Mouse (Mus musculus) heart, embryonic 15.5 days (tissue): Measurements from ENCODE around the gene Ntf5. TPM values are rescaled to one million over a fixed set of nuclear protein-coding genes. Genes with fewer than 3 reads are reported as not detected.
A peak's percentile ranks its signal among the peaks of the same experiment; 100 is the strongest.

Experiments
- ATAC-seq: fragments of 200-750 bp; cut with Nextera tagmentation; replicated peaks from 2 replicates; pipeline ENCODE4 v1.8.0; 2017; ENCODE audit warnings: low read depth, moderate TSS enrichment; ENCODE audit not compliant: insufficient number of reproducible peaks, insufficient read depth, low FRiP score
- H3K27ac ChIP-seq: fragments of 300-500 bp; sonication (generic); 2 replicates; pipeline ENCODE4 v1.5.1; 2015; ENCODE audit warnings: mild to moderate bottlenecking, inconsistent platforms
- H3K27me3 ChIP-seq: fragments of 300-500 bp; sonication (generic); 2 replicates; pipeline ENCODE4 v1.6.1; 2015; ENCODE audit warnings: inconsistent platforms
- H3K36me3 ChIP-seq: fragments of 300-500 bp; sonication (generic); 2 replicates; pipeline ENCODE4 v1.6.1; 2015; ENCODE audit warnings: mild to moderate bottlenecking, inconsistent platforms
- H3K4me1 ChIP-seq: fragments of 300-500 bp; sonication (generic); replicated peaks from 2 replicates; pipeline ENCODE4 v1.6.1; 2015; ENCODE audit warnings: inconsistent platforms
- H3K4me2 ChIP-seq: fragments of 300-500 bp; sonication (generic); 2 replicates; pipeline ENCODE4 v1.6.1; 2015; ENCODE audit warnings: inconsistent platforms, mild to moderate bottlenecking, moderate library complexity
- H3K4me3 ChIP-seq: fragments of 300-500 bp; sonication (generic); 2 replicates; pipeline ENCODE4 v1.5.1; 2015; ENCODE audit warnings: mild to moderate bottlenecking, inconsistent platforms
- H3K9ac ChIP-seq: fragments of 300-500 bp; sonication (generic); 2 replicates; pipeline ENCODE4 v1.6.1; 2015; ENCODE audit warnings: mild to moderate bottlenecking, inconsistent platforms
- H3K9me3 ChIP-seq: fragments of 300-500 bp; sonication (generic); replicated peaks from 2 replicates; pipeline ENCODE4 v1.6.1; 2016; ENCODE audit warnings: inconsistent platforms
- WGBS: fragments of 180-500 bp; shearing (Covaris S2); methylation state at CpG from one replicate; pipeline ENCODE4 v1.1.7; 2015; ENCODE audit warnings: mixed read lengths; 5-methylcytosine and 5-hydroxymethylcytosine counted together
- polyA plus RNA-seq: library from polyadenylated mRNA; unstranded; fragments of >200 nt; fragmentation: Nextera tagmentation; extraction: Ambion mirVana; gene quantifications from 2 replicates; pipeline ENCODE4 v1.2.1, GENCODE M21; 2015

The Ntf5 gene
- polyA plus RNA-seq, 1 experiment from 2014 or later = 0.81 TPM

DNA sequence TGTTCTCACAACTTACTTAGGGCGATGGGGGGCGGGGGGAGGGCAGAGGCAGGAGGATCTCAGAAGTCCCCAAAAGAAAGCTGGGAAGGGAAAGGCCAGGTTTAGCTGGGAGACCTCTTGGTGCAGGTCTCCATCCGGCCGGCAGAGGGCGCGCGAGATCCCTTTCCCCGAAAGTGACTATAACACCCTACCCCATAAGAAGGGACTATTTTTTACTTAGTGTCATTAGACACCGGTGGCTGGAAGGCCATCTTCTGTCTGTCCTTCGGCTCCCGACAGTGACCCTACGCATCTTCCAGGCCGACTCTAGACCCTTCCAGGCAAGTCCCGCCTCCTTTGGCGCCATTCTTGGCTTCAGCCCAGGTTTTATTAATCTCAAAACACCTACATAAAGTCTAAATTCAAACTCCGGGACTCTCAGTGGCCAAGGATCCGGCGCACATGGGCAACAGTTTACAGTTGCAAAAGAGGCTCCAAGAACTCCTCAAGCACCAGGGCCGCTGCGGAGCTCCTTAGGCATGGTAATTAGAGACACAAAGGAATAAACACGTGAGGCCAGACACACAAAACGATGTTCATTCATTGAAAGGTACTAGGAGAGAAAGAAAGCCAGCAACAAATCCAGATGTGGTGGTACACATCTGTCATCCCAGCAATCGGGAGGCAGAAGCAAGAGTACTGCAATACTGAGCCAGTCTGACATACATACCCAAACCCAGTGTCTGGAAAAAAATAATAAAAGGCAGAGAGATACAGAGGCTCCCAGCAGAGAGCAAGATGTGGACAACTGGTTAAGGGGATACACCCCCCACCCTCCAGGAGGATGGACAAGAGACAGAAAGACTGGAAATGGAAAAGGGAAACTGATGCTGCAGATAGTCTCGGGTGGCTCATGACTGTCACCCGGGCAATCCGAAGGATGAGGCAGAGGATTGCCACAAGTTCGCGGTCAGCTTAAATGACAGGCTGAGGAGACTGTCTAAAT, 8.1 kb upstream of the Ntf5 start, which contains the start of gene Kcna7:
Kcna7 (plus strand) TSS at position 563 of the 985 bp plus-strand sequence.
- Histone ChIP-seq H3K4me3 (peak within 1 kb of the TSS; percentile 55), H3K36me3 (no peaks in the 10 kb centered on the region), H3K9ac (peak within 1 kb of the TSS; percentile 40), H3K27ac (no peak within 1 kb of the TSS), H3K4me2 (peak within 1 kb of the TSS; percentile 83), H3K27me3 (peaks cover 55% of the 10 kb centered on the region), H3K9me3 (no peaks in the 10 kb centered on the region), H3K4me1 (peaks cover 18% of the 10 kb centered on the region)
- no peak; the same call in 1 of the 2 replicates for ATAC-seq
- 11% methylated on average over 28 of the region's 28 CpGs for WGBS

DNA sequence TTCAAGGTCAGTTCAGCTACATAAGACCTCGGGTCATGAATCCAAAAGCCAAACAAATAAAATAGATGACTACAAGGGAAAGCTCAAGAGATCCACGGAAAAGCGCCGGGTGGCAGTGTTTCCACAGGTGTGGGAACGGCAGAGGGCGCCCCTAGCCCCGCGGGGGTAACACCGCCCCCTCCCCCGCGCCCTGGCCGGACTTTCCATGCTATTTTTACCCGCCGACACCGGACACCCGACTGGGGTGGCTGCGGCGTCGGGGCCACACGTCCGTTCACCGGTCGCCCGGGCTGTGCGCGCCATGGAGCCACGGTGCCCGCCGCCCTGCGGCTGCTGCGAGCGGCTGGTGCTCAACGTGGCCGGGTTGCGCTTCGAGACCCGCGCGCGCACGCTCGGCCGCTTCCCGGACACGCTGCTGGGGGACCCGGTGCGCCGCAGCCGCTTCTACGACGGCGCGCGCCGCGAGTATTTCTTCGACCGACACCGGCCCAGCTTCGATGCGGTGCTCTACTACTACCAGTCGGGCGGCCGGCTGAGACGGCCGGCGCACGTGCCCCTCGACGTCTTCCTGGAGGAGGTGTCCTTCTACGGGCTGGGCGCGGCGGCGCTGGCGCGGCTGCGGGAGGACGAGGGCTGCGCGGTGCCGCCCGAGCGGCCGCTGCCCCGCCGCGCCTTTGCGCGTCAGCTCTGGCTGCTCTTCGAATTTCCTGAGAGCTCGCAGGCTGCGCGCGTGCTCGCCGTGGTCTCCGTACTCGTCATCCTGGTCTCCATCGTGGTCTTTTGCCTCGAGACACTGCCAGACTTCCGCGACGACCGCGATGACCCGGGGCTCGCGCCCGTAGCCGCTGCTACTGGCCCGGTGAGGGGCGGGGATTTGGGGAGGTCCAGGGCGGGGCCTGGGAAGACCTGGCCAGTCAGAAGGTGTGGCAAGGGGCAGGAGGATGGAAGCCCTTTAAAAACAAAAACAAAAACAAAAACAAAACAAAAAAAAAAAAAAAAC, 7.0 kb upstream of the Ntf5 start:
- 1% methylated on average over 114 of the region's 114 CpGs for WGBS
- H3K4me1 ChIP-seq = peaks cover 18% of the 10 kb centered on the region
- H3K4me3 ChIP-seq = peak overlapping the region; percentile 55
- peak overlapping the region; percentile 40 for H3K9ac ChIP-seq
- peaks cover 65% of the 10 kb centered on the region for H3K27me3 ChIP-seq
- H3K36me3 ChIP-seq = no peaks in the 10 kb centered on the region
- H3K4me2 ChIP-seq = peak overlapping the region; percentile 83
- ATAC-seq = no peak; the same call in 1 of the 2 replicates
- no peak overlapping the region for H3K27ac ChIP-seq
- H3K9me3 ChIP-seq = no peaks in the 10 kb centered on the region

DNA sequence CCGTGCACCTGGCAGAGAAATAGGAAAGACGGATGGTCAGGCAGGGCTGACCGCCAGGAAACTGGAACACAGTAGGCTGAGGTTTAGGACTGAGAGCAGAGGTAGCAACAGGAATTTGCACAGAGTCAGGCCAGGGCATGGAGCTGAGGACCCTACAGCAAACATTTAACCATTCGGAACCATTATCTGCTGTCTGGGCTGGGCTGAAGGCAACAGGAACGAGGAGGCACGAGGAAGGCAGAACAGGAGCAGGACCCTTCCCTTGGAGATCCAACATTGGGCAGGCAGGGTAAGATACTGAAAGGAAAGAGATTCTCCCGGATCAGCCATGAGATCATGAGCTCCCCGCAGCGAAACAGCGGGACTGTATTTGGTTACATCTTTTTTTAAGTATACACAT, 5.7 kb upstream of the Ntf5 start:
- Histone ChIP-seq H3K27ac (no peak overlapping the region), H3K27me3 (peaks cover 77% of the 10 kb centered on the region), H3K4me3 (no peak overlapping the region), H3K9ac (no peak overlapping the region), H3K9me3 (no peaks in the 10 kb centered on the region), H3K36me3 (no peaks in the 10 kb centered on the region), H3K4me2 (no peak overlapping the region), H3K4me1 (peaks cover 24% of the 10 kb centered on the region)
- WGBS = 76% methylated on average over 10 of the region's 10 CpGs
- ATAC-seq = no peak

DNA sequence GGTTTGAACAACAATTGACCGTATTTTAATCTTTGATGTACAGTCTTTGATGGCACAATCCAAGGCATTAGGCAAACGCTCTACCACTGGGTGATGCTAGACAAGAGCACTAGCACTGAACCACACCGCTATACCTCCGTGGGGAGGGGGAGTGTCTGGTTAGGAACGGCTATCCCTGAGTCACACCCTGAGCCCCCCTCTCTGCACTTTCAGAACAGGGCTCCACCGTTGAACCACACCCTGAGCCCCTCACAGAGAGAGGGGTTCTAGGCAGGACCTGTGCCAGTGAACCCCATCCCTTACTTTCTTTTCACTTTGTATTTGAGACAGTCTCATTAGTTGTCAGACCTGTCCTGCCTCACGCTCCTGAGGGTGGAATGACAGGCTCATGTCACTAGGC, 5.1 kb upstream of the Ntf5 start:
- Histone ChIP-seq H3K4me1 (peaks cover 29% of the 10 kb centered on the region), H3K27ac (no peak overlapping the region)
- ATAC-seq = no peak

DNA sequence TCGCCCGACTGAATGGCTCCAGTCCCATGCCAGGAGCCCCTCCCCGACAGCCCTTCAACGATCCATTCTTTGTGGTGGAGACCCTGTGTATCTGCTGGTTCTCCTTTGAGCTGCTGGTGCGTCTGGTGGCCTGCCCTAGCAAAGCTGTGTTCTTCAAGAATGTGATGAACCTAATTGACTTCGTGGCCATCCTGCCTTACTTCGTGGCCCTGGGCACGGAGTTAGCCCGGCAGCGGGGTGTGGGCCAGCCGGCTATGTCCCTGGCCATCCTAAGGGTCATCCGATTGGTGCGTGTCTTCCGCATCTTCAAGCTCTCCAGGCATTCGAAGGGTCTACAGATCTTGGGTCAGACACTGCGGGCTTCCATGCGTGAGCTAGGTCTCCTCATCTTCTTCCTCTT, 4.5 kb upstream of the Ntf5 start:
- no peak for ATAC-seq

More for the DNA sequence above, 5.1 kb upstream of the Ntf5 start:
- no peak overlapping the region for H3K4me3 ChIP-seq
- no peaks in the 10 kb centered on the region for H3K9me3 ChIP-seq
- H3K27me3 ChIP-seq = peaks cover 80% of the 10 kb centered on the region
- H3K4me2 ChIP-seq = no peak overlapping the region
- H3K36me3 ChIP-seq = no peaks in the 10 kb centered on the region
- no peak overlapping the region for H3K9ac ChIP-seq
- WGBS = 73% methylated on average over 7 of the region's 7 CpGs

DNA sequence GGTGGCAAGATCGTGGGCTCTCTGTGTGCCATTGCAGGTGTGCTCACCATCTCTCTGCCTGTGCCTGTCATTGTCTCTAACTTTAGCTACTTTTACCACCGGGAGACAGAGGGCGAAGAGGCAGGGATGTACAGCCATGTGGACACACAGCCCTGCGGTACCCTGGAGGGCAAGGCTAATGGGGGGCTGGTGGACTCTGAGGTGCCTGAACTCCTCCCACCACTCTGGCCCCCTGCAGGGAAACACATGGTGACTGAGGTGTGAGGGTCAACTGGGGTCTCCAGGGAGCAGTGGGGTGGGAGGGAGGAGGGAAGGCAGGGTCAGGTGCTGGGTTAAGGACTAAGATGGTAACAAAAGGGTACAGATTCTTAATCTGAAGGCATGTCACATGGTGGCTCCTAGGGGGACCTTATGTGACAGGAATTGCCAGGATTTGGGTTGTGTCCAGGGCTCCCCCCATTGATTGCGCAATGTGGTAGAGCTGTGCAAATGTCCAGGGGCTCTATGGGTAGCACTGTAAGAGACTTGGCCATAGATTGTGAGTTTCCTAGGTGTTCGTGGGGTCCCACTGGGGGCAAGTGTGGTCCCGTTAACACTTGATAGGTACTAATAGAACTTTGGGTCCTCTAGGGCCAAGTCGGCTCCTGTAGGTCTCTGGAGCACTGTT, 3.9 kb upstream of the Ntf5 start:
- H3K9me3 ChIP-seq = no peaks in the 10 kb centered on the region
- 76% methylated on average over 8 of the region's 8 CpGs for WGBS
- peaks cover 42% of the 10 kb centered on the region for H3K4me1 ChIP-seq
- no peak overlapping the region for H3K9ac ChIP-seq
- peaks cover 93% of the 10 kb centered on the region for H3K27me3 ChIP-seq
- H3K36me3 ChIP-seq = no peaks in the 10 kb centered on the region
- H3K27ac ChIP-seq = no peak overlapping the region
- no peak for ATAC-seq
- no peak overlapping the region for H3K4me3 ChIP-seq
- H3K4me2 ChIP-seq = no peak overlapping the region

More for the DNA sequence above, 4.5 kb upstream of the Ntf5 start:
- Histone ChIP-seq H3K27ac (no peak overlapping the region), H3K4me2 (no peak overlapping the region), H3K4me1 (peaks cover 35% of the 10 kb centered on the region), H3K27me3 (peaks cover 86% of the 10 kb centered on the region), H3K9me3 (no peaks in the 10 kb centered on the region), H3K36me3 (no peaks in the 10 kb centered on the region), H3K9ac (no peak overlapping the region), H3K4me3 (no peak overlapping the region)
- 83% methylated on average over 17 of the region's 17 CpGs for WGBS

DNA sequence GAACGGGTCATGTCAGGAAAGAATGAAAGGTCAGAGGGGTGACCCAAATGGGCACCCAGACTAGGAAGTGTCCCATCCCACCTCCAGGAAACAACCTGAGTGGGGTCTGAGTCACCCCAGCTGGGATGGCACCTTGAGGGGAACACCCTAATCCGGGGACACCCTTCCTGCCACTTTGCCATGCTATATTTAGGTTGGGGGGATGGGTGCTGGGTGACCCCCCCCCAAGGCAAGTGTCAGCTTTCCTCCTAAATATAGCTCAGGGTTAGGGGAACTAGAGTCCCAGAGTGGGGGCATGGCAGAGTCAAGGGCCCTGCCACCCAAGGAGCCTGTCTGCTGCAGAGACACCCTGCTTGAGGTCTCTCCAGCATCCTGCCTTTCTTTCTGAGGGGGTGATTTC, 1.1 kb upstream of the Ntf5 start:
- no peak overlapping the region for H3K9ac ChIP-seq
- no peak overlapping the region for H3K27ac ChIP-seq
- peaks cover 93% of the 10 kb centered on the region for H3K27me3 ChIP-seq
- H3K9me3 ChIP-seq = no peaks in the 10 kb centered on the region
- H3K4me3 ChIP-seq = no peak overlapping the region
- H3K4me2 ChIP-seq = no peak overlapping the region
- H3K36me3 ChIP-seq = no peaks in the 10 kb centered on the region
- WGBS = 34% methylated on average over 2 of the region's 2 CpGs
- H3K4me1 ChIP-seq = peaks cover 35% of the 10 kb centered on the region
- no peak for ATAC-seq

DNA sequence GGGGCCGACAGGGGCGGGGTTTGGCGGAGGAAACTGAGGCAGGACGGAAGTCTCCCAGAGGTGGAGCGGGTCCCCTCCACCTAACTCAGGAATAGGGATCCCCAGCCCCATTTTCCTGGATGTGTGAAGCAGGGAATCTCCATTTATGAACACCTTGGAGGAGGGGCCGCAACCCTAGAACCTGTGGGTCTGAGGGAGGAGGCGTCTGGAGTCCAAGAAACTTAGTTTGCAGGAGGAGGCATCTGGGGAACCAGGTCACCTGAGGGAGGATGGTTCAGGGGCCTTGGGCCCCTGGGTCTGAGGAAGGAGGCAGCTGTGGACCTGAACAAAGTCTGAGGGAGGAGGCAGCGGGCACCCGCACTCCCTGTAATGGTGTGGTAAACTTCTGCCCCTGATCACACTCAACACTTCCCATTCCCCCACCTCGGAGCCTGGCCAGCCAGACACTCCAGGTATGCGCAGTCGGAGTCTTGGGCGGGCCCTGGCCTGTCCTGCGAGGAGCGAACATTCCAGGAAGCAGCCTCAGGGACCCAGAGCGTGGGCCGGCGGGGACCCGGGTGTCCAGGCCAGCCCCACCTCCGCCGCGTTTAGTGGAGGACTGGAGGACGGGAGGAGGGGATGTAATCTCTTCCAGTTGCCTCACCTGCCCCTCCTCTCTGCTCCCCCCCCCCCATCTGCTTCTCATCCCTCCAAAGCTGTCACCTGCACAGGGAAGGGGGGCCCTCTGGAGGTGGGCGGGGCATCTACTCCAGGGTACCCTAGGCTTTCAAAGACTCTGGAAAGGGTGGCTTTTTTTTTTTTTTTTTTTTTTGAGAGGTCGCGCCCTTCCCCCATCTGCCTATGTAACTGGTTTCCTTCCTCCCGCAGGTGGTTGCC, 607 bp downstream of the Ntf5 start:
- Histone ChIP-seq H3K4me3 (peak overlapping the region; percentile 58), H3K9ac (peak overlapping the region; percentile 52), H3K27ac (peak overlapping the region; percentile 59), H3K36me3 (no peaks in the 10 kb centered on the region), H3K9me3 (no peaks in the 10 kb centered on the region), H3K4me1 (peaks cover 40% of the 10 kb centered on the region), H3K4me2 (peak overlapping the region; percentile 92), H3K27me3 (peaks cover 93% of the 10 kb centered on the region)
- ATAC-seq = peak; percentile 29; the same call in 1 of the 2 replicates
- WGBS = 2% methylated on average over 23 of the region's 27 CpGs

DNA sequence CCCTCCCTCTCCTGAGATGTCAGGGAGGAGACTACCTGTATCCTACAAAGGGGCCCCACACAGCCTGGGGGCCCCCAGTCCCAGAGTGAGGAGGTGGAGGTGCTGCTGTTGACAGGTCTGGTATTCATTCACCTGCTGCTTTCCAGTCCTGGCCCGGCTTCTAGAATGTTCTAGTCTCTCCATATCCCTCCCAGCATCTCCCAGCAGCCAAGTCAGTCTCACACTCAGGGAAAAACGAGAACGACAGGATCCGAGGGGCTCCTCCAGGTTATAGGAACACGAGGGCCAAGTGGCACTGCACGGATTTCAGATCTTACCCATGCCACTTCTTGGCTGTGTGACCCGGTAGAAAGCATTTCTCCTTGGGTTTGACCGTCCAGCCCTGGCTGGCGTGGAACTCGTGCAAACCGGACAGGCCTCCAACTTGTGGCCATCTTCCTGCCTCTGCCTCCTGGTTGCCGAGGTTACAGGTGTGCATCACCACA, 1.3 kb downstream of the Ntf5 start:
- peak overlapping the region; percentile 92; the same call in 1 of the 2 replicates for H3K4me2 ChIP-seq
- peaks cover 40% of the 10 kb centered on the region for H3K4me1 ChIP-seq
- peaks cover 94% of the 10 kb centered on the region for H3K27me3 ChIP-seq
- WGBS = 40% methylated on average over 12 of the region's 12 CpGs
- H3K4me3 ChIP-seq = peak overlapping the region; percentile 58; the same call in 1 of the 2 replicates
- no peaks in the 10 kb centered on the region for H3K9me3 ChIP-seq
- no peak for ATAC-seq
- no peaks in the 10 kb centered on the region for H3K36me3 ChIP-seq
- no peak overlapping the region for H3K9ac ChIP-seq
- no peak overlapping the region for H3K27ac ChIP-seq

DNA sequence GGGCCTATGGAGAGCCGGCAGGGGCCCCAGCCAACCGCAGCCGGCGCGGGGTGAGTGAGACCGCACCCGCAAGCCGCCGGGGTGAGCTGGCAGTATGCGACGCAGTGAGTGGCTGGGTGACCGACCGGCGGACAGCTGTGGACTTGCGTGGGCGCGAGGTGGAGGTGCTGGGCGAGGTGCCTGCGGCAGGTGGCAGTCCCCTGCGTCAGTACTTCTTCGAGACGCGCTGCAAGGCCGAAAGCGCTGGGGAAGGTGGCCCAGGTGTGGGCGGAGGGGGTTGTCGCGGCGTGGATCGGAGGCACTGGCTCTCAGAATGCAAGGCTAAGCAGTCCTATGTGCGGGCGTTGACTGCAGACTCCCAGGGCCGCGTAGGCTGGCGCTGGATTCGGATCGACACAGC, 2.1 kb downstream of the Ntf5 start:
- WGBS = 16% methylated on average over 37 of the region's 37 CpGs
- Histone ChIP-seq H3K9ac (no peak overlapping the region), H3K4me3 (peak overlapping the region; percentile 10; the same call in 1 of the 2 replicates), H3K4me1 (peaks cover 40% of the 10 kb centered on the region), H3K36me3 (no peaks in the 10 kb centered on the region), H3K4me2 (peak overlapping the region; percentile 37), H3K27ac (no peak overlapping the region), H3K27me3 (peaks cover 94% of the 10 kb centered on the region), H3K9me3 (no peaks in the 10 kb centered on the region)
- ATAC-seq = no peak
